Mouse (Mus musculus) kidney, embryonic 14.5 days (tissue): ENCODE data around the gene Cenpt. TPM values are rescaled to one million over a fixed set of nuclear protein-coding genes. Genes with fewer than 3 reads are reported as not detected.
"Not testable (repeated sequence)": the region's sequence is repeated elsewhere in the genome, so short reads cannot be mapped to it uniquely, and the experiment has no call there.

Experiments used
- ATAC-seq: fragments of 200-750 bp; cut with Nextera tagmentation; 2 replicates; pipeline ENCODE4 v1.8.0; 2017; ENCODE audit warnings: moderate number of reproducible peaks, mild to moderate bottlenecking, moderate TSS enrichment, moderate library complexity; ENCODE audit not compliant: low FRiP score, low TSS enrichment
- H3K27ac ChIP-seq: fragments of 300-500 bp; sonication (generic); 2 replicates; pipeline ENCODE4 v1.5.1; 2014; ENCODE audit warnings: low read depth, mild to moderate bottlenecking, low read length, moderate library complexity, mixed read lengths
- H3K27me3 ChIP-seq: fragments of 300-500 bp; sonication (generic); 2 replicates; pipeline ENCODE4 v1.6.1; 2014; ENCODE audit warnings: mild to moderate bottlenecking, low read length; ENCODE audit not compliant: control insufficient read depth, insufficient read depth
- H3K36me3 ChIP-seq: fragments of 300-500 bp; sonication (generic); 2 replicates; pipeline ENCODE4 v1.6.1; 2014; ENCODE audit warnings: low read length, mixed read lengths; ENCODE audit not compliant: control insufficient read depth, insufficient read depth
- H3K4me1 ChIP-seq: fragments of 300-500 bp; sonication (generic); 2 replicates; pipeline ENCODE4 v1.6.1; 2014; ENCODE audit warnings: low read length, mixed read lengths; ENCODE audit not compliant: control insufficient read depth, insufficient read depth
- H3K4me2 ChIP-seq: fragments of 300-500 bp; sonication (generic); replicated peaks from 2 replicates; pipeline ENCODE4 v1.6.1; 2014; ENCODE audit warnings: low read depth, mild to moderate bottlenecking, low read length
- H3K4me3 ChIP-seq: fragments of 300-500 bp; sonication (generic); 2 replicates; pipeline ENCODE4 v1.5.1; 2014; ENCODE audit warnings: mild to moderate bottlenecking, low read length
- H3K9ac ChIP-seq: fragments of 300-500 bp; sonication (generic); 2 replicates; pipeline ENCODE4 v1.6.1; 2014; ENCODE audit warnings: low read depth, mild to moderate bottlenecking, low read length, moderate library complexity
- H3K9me3 ChIP-seq: fragments of 300-500 bp; sonication (generic); 2 replicates; pipeline ENCODE4 v1.6.1; 2016; ENCODE audit warnings: low read length; ENCODE audit not compliant: control insufficient read depth
- WGBS: fragments of 180-500 bp; shearing (Covaris S2); extraction: QIAGEN DNeasy Blood & Tissue Kit; methylation state at CpG from one replicate; pipeline ENCODE4 v1.1.7; 2014; 5-methylcytosine and 5-hydroxymethylcytosine counted together
- polyA plus RNA-seq: library from polyadenylated mRNA; unstranded; fragments of >200 nt; fragmentation: Nextera tagmentation; extraction: Ambion mirVana; gene quantifications from 2 replicates; pipeline ENCODE4 v1.2.1, GENCODE M21; 2014

Gene Cenpt
- polyA plus RNA-seq, 1 experiment from 2014 or later = 41.0 TPM

GRCm38 (mm10) chr8:105839209-105839608 is 13.9 kb downstream of the Cenpt start:
- peaks cover 8% of the 10 kb centered on the region for H3K36me3 ChIP-seq
- H3K27me3 ChIP-seq = no peaks in the 10 kb centered on the region
- no peak overlapping the region for H3K4me2 ChIP-seq
- 95% methylated on average over 5 of the region's 5 CpGs for WGBS
- no peak overlapping the region for H3K27ac ChIP-seq
- no peak overlapping the region for H3K9ac ChIP-seq
- H3K9me3 ChIP-seq = no peaks in the 10 kb centered on the region
- no peak overlapping the region for H3K4me3 ChIP-seq
- ATAC-seq = no peak
- H3K4me1 ChIP-seq = no peaks in the 10 kb centered on the region

- H3K4me2 ChIP-seq = no peak overlapping the region
- H3K4me1 ChIP-seq = no peaks in the 10 kb centered on the region
- H3K4me3 ChIP-seq = no peak overlapping the region
- H3K36me3 ChIP-seq = no peaks in the 10 kb centered on the region
- ATAC-seq = no peak
- 88% methylated on average over 6 of the region's 6 CpGs for WGBS
- H3K9me3 ChIP-seq = no peaks in the 10 kb centered on the region
- H3K27me3 ChIP-seq = no peaks in the 10 kb centered on the region
- no peak overlapping the region for H3K9ac ChIP-seq
- no peak overlapping the region for H3K27ac ChIP-seq
These were observed 16.1 kb downstream of the Cenpt start for GRCm38 (mm10) chr8:105836991-105837390.

- no peaks in the 10 kb centered on the region for H3K36me3 ChIP-seq
- ATAC-seq = no peak
- H3K4me3 ChIP-seq = no peak overlapping the region
- no peaks in the 10 kb centered on the region for H3K9me3 ChIP-seq
- H3K27me3 ChIP-seq = no peaks in the 10 kb centered on the region
- 29% methylated on average over 11 of the region's 11 CpGs for WGBS
- no peak overlapping the region for H3K4me2 ChIP-seq
- H3K27ac ChIP-seq = no peak overlapping the region
- H3K9ac ChIP-seq = no peak overlapping the region
- no peaks in the 10 kb centered on the region for H3K4me1 ChIP-seq
These were observed 17.8 kb downstream of the Cenpt start for GRCm38 (mm10) chr8:105835318-105835717.

DNA sequence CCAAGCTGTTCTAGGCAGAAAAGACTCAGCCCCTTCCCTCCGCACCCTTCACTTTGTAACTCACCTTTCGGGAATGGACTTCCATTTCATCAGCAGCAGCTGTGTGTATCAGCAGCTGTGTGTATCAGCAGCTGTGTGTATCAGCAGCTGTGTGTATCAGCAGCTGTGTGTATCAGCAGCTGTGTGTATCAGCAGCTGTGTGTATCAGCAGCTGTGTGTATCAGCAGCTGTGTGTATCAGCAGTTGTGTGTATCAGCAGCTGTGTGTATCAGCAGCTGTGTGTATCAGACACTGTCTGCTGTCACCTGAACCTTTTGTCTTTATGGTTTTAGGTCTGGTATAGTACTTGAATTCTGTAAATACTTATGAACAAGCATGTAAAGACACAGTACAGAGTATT is 19.3 kb downstream of the Cenpt start:
- not testable (repeated sequence) for H3K4me2 ChIP-seq, H3K4me3 ChIP-seq, H3K36me3 ChIP-seq, H3K27me3 ChIP-seq, ATAC-seq, H3K9ac ChIP-seq, H3K27ac ChIP-seq, H3K4me1 ChIP-seq, H3K9me3 ChIP-seq
- 85% methylated on average over 2 of the region's 2 CpGs for WGBS

DNA sequence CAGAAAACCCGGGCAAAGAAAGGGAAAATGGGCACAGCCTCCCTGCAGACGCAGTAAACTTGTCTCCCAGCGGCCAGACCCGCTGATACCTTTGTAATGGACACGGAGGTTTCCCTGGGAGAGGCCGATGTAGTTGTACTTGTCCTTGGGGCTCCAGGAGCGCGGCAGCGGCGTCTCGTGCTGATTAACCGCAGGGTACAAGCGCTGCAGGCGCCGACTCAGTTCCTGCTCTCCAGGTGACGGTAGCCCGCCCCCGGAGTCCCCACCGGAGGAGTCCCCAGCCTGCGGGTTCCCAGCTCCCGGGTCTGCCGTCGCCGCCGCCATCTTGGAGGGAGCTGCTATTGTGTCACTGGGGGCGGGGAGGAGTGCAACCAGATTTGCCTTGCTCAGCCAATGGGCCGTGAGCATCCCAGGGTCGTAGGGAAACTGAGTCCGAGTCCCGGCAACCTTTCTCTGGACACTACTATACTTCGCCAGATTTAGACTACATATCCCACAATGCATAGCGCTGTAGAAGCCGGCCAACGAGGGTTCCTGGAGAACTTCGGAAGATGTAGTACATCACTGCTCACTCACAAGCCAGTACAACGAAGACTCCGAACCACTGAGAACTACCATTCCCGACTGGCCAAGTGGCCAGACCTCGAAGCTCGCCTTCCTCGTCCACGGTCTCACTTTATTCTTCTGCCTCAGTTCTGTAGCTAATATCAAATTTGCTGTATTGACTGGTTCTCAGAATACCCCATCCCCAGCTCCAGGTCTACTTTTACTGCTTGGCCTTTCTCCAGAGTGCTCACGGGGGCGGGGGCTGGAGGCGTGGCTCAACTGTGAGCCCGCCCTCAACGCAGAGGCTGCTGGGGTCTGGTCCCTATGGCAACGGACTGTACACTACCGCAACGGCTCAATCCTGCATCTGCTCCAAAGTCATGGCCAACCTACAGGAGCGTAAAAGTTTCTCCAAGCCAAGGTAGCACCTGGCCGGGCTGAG is 25.9 kb downstream of the Cenpt start, which contains the start of the genes Ranbp10 and Tsnaxip1:
Gene Ranbp10, minus strand, starts transcription at position 490 of the 988 bp plus-strand sequence.
Gene Tsnaxip1, plus strand, starts transcription at position 871 of the 988 bp plus-strand sequence.
- H3K9me3 ChIP-seq = no peaks in the 10 kb centered on the region
- peak within 1 kb of the TSS; percentile 90 for H3K9ac ChIP-seq
- peak within 1 kb of the TSS; percentile 84 for H3K4me2 ChIP-seq
- peak within 1 kb of the TSS; percentile 53 for H3K27ac ChIP-seq
- peaks cover 10% of the 10 kb centered on the region for H3K4me1 ChIP-seq
- peaks cover 16% of the 10 kb centered on the region for H3K36me3 ChIP-seq
- peak; percentile 99 for ATAC-seq
- under 1% methylated on average over 51 of the region's 52 CpGs for WGBS
- H3K4me3 ChIP-seq = peak within 1 kb of the TSS; percentile 70
- H3K27me3 ChIP-seq = no peaks in the 10 kb centered on the region

GRCm38 (mm10) chr8:105826379-105826778 is 26.7 kb downstream of the Cenpt start:
- Histone ChIP-seq H3K4me1 (peaks cover 10% of the 10 kb centered on the region), H3K27me3 (no peaks in the 10 kb centered on the region), H3K27ac (peak overlapping the region; percentile 44), H3K36me3 (peaks cover 22% of the 10 kb centered on the region), H3K4me3 (peak overlapping the region; percentile 70), H3K4me2 (peak overlapping the region; percentile 84), H3K9ac (peak overlapping the region; percentile 90), H3K9me3 (no peaks in the 10 kb centered on the region)
- under 1% methylated on average over 4 of the region's 4 CpGs for WGBS
- no peak for ATAC-seq

DNA sequence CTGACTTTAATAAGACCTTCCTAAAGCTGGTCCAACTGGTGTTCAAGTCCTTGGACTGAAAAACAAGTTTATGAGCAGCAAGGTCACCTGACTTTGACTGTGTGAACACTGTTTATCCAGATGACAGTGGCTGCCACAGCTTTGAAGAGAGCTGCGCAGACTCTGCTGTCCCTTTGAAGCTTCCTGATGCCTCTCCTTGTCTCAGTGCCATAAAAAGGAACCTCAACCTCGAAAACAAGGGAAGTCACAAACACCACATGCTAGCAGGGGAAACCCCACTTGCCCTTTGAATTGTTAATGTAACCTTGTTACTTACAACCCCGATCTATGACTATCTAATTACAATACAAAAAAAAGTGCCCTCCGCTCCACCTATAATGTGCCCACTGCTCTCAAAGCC is 27.6 kb downstream of the Cenpt start:
- no peak for ATAC-seq
- Histone ChIP-seq H3K36me3 (peaks cover 29% of the 10 kb centered on the region), H3K9me3 (no peaks in the 10 kb centered on the region), H3K4me1 (peaks cover 10% of the 10 kb centered on the region), H3K27me3 (no peaks in the 10 kb centered on the region), H3K4me3 (peak overlapping the region; percentile 70), H3K27ac (no peak overlapping the region), H3K4me2 (peak overlapping the region; percentile 84), H3K9ac (peak overlapping the region; percentile 90; the same call in 1 of the 2 replicates)
- 57% methylated on average over 4 of the region's 4 CpGs for WGBS

- 100% methylated on average over 1 of the region's 1 CpGs for WGBS
- H3K36me3 ChIP-seq = peaks cover 39% of the 10 kb centered on the region
- no peak overlapping the region for H3K4me3 ChIP-seq
- no peaks in the 10 kb centered on the region for H3K9me3 ChIP-seq
- H3K27ac ChIP-seq = no peak overlapping the region
- H3K4me2 ChIP-seq = no peak overlapping the region
- ATAC-seq = peak; percentile 47
- no peaks in the 10 kb centered on the region for H3K27me3 ChIP-seq
- no peak overlapping the region for H3K9ac ChIP-seq
- H3K4me1 ChIP-seq = peaks cover 5% of the 10 kb centered on the region
These were observed 32.2 kb downstream of the Cenpt start for GRCm38 (mm10) chr8:105820925-105821324.

DNA sequence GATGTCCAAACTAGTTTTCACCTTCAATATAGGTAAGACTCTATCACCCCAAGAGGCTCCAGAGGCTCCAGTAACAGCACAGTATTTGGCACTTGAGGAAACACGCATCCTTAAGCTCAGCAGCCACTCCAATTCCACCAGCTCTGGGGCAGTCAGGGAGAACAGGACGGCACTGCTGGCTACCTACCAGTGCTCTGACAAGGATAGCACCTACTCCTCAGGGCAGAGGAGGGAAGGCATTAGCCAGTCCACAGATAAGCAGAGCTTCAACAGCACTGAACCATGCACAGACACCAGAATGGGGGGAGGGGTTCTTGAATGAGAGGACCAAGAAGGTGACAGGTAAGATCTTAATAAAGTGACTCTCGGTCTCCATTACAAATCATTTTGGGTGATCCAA is 33.4 kb downstream of the Cenpt start:
- H3K36me3 ChIP-seq = peaks cover 36% of the 10 kb centered on the region
- H3K27me3 ChIP-seq = no peaks in the 10 kb centered on the region
- no peak overlapping the region for H3K9ac ChIP-seq
- no peak overlapping the region for H3K4me3 ChIP-seq
- H3K4me2 ChIP-seq = no peak overlapping the region
- no peaks in the 10 kb centered on the region for H3K4me1 ChIP-seq
- H3K27ac ChIP-seq = no peak overlapping the region
- no peak for ATAC-seq
- WGBS = 90% methylated on average over 3 of the region's 3 CpGs
- no peaks in the 10 kb centered on the region for H3K9me3 ChIP-seq
